Mouse (Mus musculus) hindbrain, embryonic 10.5 days (tissue): ENCODE data around the gene Slc3a2. TPM values are rescaled to one million over a fixed set of nuclear protein-coding genes. Genes with fewer than 3 reads are reported as not detected.

ENCODE experiments used
- DNase-seq: peaks from one replicate; pipeline ENCODE4 v3.0.0-alpha.2; 2017; ENCODE audit warnings: low spot score
- H3K27ac ChIP-seq: fragments of 300-500 bp; sonication (generic); 2 replicates; pipeline ENCODE4 v1.5.1; 2016; ENCODE audit warnings: mild to moderate bottlenecking, moderate library complexity
- H3K27me3 ChIP-seq: fragments of 300-500 bp; sonication (generic); 2 replicates; pipeline ENCODE4 v1.6.1; 2016; ENCODE audit warnings: mild to moderate bottlenecking; ENCODE audit not compliant: poor library complexity, insufficient read depth, severe bottlenecking
- H3K36me3 ChIP-seq: fragments of 300-500 bp; sonication (generic); 2 replicates; pipeline ENCODE4 v1.6.1; 2016; ENCODE audit warnings: mild to moderate bottlenecking, moderate library complexity
- H3K4me1 ChIP-seq: fragments of 300-500 bp; sonication (generic); replicated peaks from 2 replicates; pipeline ENCODE4 v1.6.1; 2016; ENCODE audit warnings: mild to moderate bottlenecking
- H3K4me3 ChIP-seq: fragments of 300-500 bp; sonication (generic); 2 replicates; pipeline ENCODE4 v1.5.1; 2016; ENCODE audit warnings: mild to moderate bottlenecking, moderate library complexity
- H3K9me3 ChIP-seq: fragments of 300-500 bp; sonication (generic); 2 replicates; pipeline ENCODE4 v1.6.1; 2016; ENCODE audit warnings: mild to moderate bottlenecking, moderate library complexity
- WGBS: fragments of 180-500 bp; shearing (Covaris S2); methylation state at CpG from one replicate; pipeline ENCODE4 v1.1.7; 2016; 5-methylcytosine and 5-hydroxymethylcytosine counted together
- polyA plus RNA-seq: library from polyadenylated mRNA; unstranded; fragments of >200 nt; fragmentation: Nextera tagmentation; extraction: Ambion mirVana; gene quantifications from 2 replicates; pipeline ENCODE4 v1.2.1, GENCODE M21; 2016

The Slc3a2 gene
- polyA plus RNA-seq, 1 experiment from 2014 or later: 146 TPM

- no peak overlapping the region for H3K27ac ChIP-seq
- H3K9me3 ChIP-seq: no peaks in the 10 kb centered on the region
- no peaks in the 10 kb centered on the region for H3K27me3 ChIP-seq
- WGBS: 60% methylated on average over 5 of the region's 5 CpGs
- no peak overlapping the region for H3K4me3 ChIP-seq
- no peaks in the 10 kb centered on the region for H3K36me3 ChIP-seq
- 0 out of 2 replicates have a peak, but pooled peaks cover 3% of the 10 kb centered on the region for H3K4me1 ChIP-seq
- no peak for DNase-seq
Observed at GRCm38 (mm10) chr19:8692740-8693139, 30.4 kb downstream of the Slc3a2 start.

- no peak overlapping the region for H3K4me3 ChIP-seq
- no peaks in the 10 kb centered on the region for H3K36me3 ChIP-seq
- 0 out of 2 replicates have a peak, but pooled peaks cover 3% of the 10 kb centered on the region for H3K4me1 ChIP-seq
- no peaks in the 10 kb centered on the region for H3K27me3 ChIP-seq
- H3K27ac ChIP-seq: no peak overlapping the region
- 73% methylated on average over 9 of the region's 9 CpGs for WGBS
- no peaks in the 10 kb centered on the region for H3K9me3 ChIP-seq
- DNase-seq: no peak
Observed at GRCm38 (mm10) chr19:8691871-8692539, 31.2 kb downstream of the Slc3a2 start.

GRCm38 (mm10) chr19:8683627-8684026, 39.5 kb downstream of the Slc3a2 start:
- H3K27me3 ChIP-seq: peaks cover 3% of the 10 kb centered on the region; the same call in 1 of the 2 replicates

GRCm38 (mm10) chr19:8682996-8683395, 40.2 kb downstream of the Slc3a2 start:
- peak; percentile 63 for DNase-seq
- no peak overlapping the region for H3K4me3 ChIP-seq
- H3K4me1 ChIP-seq: peaks cover 20% of the 10 kb centered on the region
- 0% methylated on average over 3 of the region's 3 CpGs for WGBS
- no peaks in the 10 kb centered on the region for H3K9me3 ChIP-seq
- no peak overlapping the region for H3K27ac ChIP-seq
- H3K36me3 ChIP-seq: no peaks in the 10 kb centered on the region
- H3K27me3 ChIP-seq: peaks cover 6% of the 10 kb centered on the region; the same call in 1 of the 2 replicates

More at GRCm38 (mm10) chr19:8683627-8684026, 39.5 kb downstream of the Slc3a2 start:
- Histone ChIP-seq H3K27ac (no peak overlapping the region), H3K36me3 (no peaks in the 10 kb centered on the region), H3K4me1 (peaks cover 16% of the 10 kb centered on the region), H3K4me3 (no peak overlapping the region), H3K9me3 (no peaks in the 10 kb centered on the region)
- DNase-seq: no peak
- WGBS: 80% methylated on average over 2 of the region's 2 CpGs

- DNase-seq: no peak
- Histone ChIP-seq H3K36me3 (no peaks in the 10 kb centered on the region), H3K4me3 (no peak overlapping the region), H3K27ac (no peak overlapping the region), H3K9me3 (no peaks in the 10 kb centered on the region), H3K27me3 (peaks cover 6% of the 10 kb centered on the region; the same call in 1 of the 2 replicates), H3K4me1 (peaks cover 20% of the 10 kb centered on the region)
- WGBS: 93% methylated on average over 4 of the region's 4 CpGs
Observed at GRCm38 (mm10) chr19:8681633-8682362, 41.4 kb downstream of the Slc3a2 start.

GRCm38 (mm10) chr19:8679031-8679779, 44.0 kb downstream of the Slc3a2 start:
- H3K27ac ChIP-seq: peak overlapping the region; percentile 29
- peaks cover 6% of the 10 kb centered on the region; the same call in 1 of the 2 replicates for H3K27me3 ChIP-seq
- no peaks in the 10 kb centered on the region for H3K9me3 ChIP-seq
- no peaks in the 10 kb centered on the region for H3K36me3 ChIP-seq
- WGBS: 24% methylated on average over 18 of the region's 18 CpGs
- DNase-seq: no peak
- H3K4me1 ChIP-seq: peaks cover 20% of the 10 kb centered on the region
- no peak overlapping the region for H3K4me3 ChIP-seq

- DNase-seq: no peak
- Histone ChIP-seq H3K4me1 (peaks cover 4% of the 10 kb centered on the region; the same call in 1 of the 2 replicates), H3K27me3 (0 out of 2 replicates have a peak, but pooled peaks cover 2% of the 10 kb centered on the region), H3K9me3 (no peaks in the 10 kb centered on the region), H3K27ac (no peak overlapping the region), H3K4me3 (no peak overlapping the region), H3K36me3 (no peaks in the 10 kb centered on the region)
- 67% methylated on average over 9 of the region's 9 CpGs for WGBS
Observed at GRCm38 (mm10) chr19:8673336-8674063, 49.7 kb downstream of the Slc3a2 start.

- Histone ChIP-seq H3K4me1 (no peaks in the 10 kb centered on the region), H3K9me3 (no peaks in the 10 kb centered on the region), H3K36me3 (no peaks in the 10 kb centered on the region), H3K27me3 (no peaks in the 10 kb centered on the region), H3K4me3 (no peak overlapping the region), H3K27ac (no peak overlapping the region)
- 92% methylated on average over 3 of the region's 3 CpGs for WGBS
- no peak for DNase-seq
Observed at GRCm38 (mm10) chr19:8672859-8673258, 50.3 kb downstream of the Slc3a2 start.

GRCm38 (mm10) chr19:8665746-8666145, 57.4 kb downstream of the Slc3a2 start:
- no peak for DNase-seq
- peaks cover 34% of the 10 kb centered on the region for H3K27me3 ChIP-seq
- 57% methylated on average over 5 of the region's 5 CpGs for WGBS
- peak overlapping the region; percentile 23; the same call in 1 of the 2 replicates for H3K27ac ChIP-seq
- no peaks in the 10 kb centered on the region for H3K36me3 ChIP-seq
- H3K4me3 ChIP-seq: no peak overlapping the region
- H3K4me1 ChIP-seq: peaks cover 34% of the 10 kb centered on the region
- no peaks in the 10 kb centered on the region for H3K9me3 ChIP-seq

- Histone ChIP-seq H3K9me3 (no peaks in the 10 kb centered on the region), H3K27me3 (peaks cover 38% of the 10 kb centered on the region), H3K4me1 (peaks cover 34% of the 10 kb centered on the region), H3K36me3 (no peaks in the 10 kb centered on the region), H3K4me3 (no peak overlapping the region), H3K27ac (no peak overlapping the region)
- 90% methylated on average over 3 of the region's 3 CpGs for WGBS
- no peak for DNase-seq
Observed at GRCm38 (mm10) chr19:8664859-8665258, 58.3 kb downstream of the Slc3a2 start.

- H3K36me3 ChIP-seq: no peaks in the 10 kb centered on the region
- no peak overlapping the region for H3K4me3 ChIP-seq
Observed at GRCm38 (mm10) chr19:8663911-8664421, 59.2 kb downstream of the Slc3a2 start.

GRCm38 (mm10) chr19:8663360-8663839, 59.8 kb downstream of the Slc3a2 start, which contains the start of gene Chrm1:
Gene Chrm1, plus strand, starts transcription at chr19:8663789.
- H3K4me3 ChIP-seq: peak within 1 kb of the TSS; percentile 58; the same call in 1 of the 2 replicates
- H3K27ac ChIP-seq: no peak within 1 kb of the TSS

More at GRCm38 (mm10) chr19:8663911-8664421, 59.2 kb downstream of the Slc3a2 start:
- 48% methylated on average over 10 of the region's 10 CpGs for WGBS
- Histone ChIP-seq H3K27me3 (peaks cover 38% of the 10 kb centered on the region), H3K4me1 (peaks cover 34% of the 10 kb centered on the region), H3K9me3 (no peaks in the 10 kb centered on the region), H3K27ac (no peak overlapping the region)
- DNase-seq: no peak

More at GRCm38 (mm10) chr19:8663360-8663839, 59.8 kb downstream of the Slc3a2 start, which contains the start of gene Chrm1:
- Histone ChIP-seq H3K36me3 (no peaks in the 10 kb centered on the region), H3K9me3 (no peaks in the 10 kb centered on the region), H3K27me3 (peaks cover 38% of the 10 kb centered on the region), H3K4me1 (peaks cover 37% of the 10 kb centered on the region)
- DNase-seq: no peak
- 79% methylated on average over 9 of the region's 9 CpGs for WGBS
